Mouse (Mus musculus) brain, embryonic 14.5 days (tissue): ENCODE measurements around the gene Uprt.

Source experiments
- CTCF ChIP-seq: fragments of 200-500 bp; IDR thresholded peaks from 2 replicates; pipeline ENCODE4 v1.5.1; 2012; ENCODE audit warnings: inconsistent platforms, mild to moderate bottlenecking, moderate library complexity, borderline replicate concordance; ENCODE audit not compliant: insufficient read depth, insufficient read length; ENCODE audit errors: extremely low read depth
- POLR2A ChIP-seq: fragments of 200-500 bp; IDR thresholded peaks from 2 replicates; pipeline ENCODE4 v1.6.1; 2012; ENCODE audit warnings: mild to moderate bottlenecking, inconsistent platforms, borderline replicate concordance; ENCODE audit not compliant: poor library complexity, insufficient read depth, insufficient read length, severe bottlenecking; ENCODE audit errors: extremely low read depth

DNA sequence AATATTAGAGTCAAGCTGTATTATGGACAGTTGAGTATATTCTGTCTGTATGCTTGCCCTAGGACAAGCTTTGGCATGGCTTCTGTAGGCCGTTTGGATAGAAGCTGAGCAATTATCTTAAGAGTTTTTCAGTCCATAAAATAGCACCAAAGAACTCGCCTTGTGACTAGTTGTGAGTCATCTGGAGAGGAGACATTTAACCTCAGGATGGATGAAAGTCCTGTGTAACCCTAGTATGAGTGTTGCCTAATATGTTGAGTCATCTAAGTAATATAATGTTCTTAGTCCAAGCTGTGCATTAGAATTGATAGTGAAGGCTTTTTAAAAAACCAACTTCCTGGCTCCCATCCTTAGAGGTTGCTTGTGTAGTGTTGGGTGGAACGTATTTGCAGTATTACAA lies 5.4 kb downstream of the Uprt start:
- no peak for TF ChIP-seq CTCF
- TF ChIP-seq POLR2A = no peak
